Comparison of ENCODE assay signal across 8 mouse cellular contexts in genomic region chr14:13960079-13960478, GRCm38 (mm10). TPM values are rescaled to one million over a fixed set of nuclear protein-coding genes. Genes with fewer than 3 reads are reported as not detected.
DNase-seq lines count a peak whose midpoint lies in the region; ATAC-seq and TF ChIP-seq lines count a peak whose summit lies in the region.

No protein-coding gene starts in this region.

- peaks cover 16% of the 10 kb centered on the region for H3K4me1 ChIP-seq in bone marrow macrophage, adult 2 months (ENCODE audit: control insufficient read depth, insufficient read depth, low read length)
- peaks cover 3% of the 10 kb centered on the region for H3K4me1 ChIP-seq in embryonic fibroblast, embryonic 13.5 days (ENCODE audit: control insufficient read depth, insufficient read depth, low read length)
- peaks cover 14% of the 10 kb centered on the region; the same call in 1 of the 2 replicates for H3K4me1 ChIP-seq in hindbrain, embryonic 14.5 days (replicated peaks; ENCODE audit: control insufficient read depth, insufficient read depth, low read length)
- H3K4me1 ChIP-seq in liver, adult 2 months (ENCODE audit: control insufficient read depth, insufficient read depth, low read length), result peaks cover 10% of the 10 kb centered on the region
- H3K4me1 ChIP-seq in midbrain, embryonic 16.5 days (ENCODE audit: control insufficient read depth, insufficient read depth, low read length), result peaks cover 20% of the 10 kb centered on the region

- under 1% methylated on average over 9 of the region's 9 CpGs for WGBS in hindbrain, embryonic 14.5 days
- WGBS in liver, adult 2 months, result 3% methylated on average over 9 of the region's 9 CpGs
- WGBS in midbrain, embryonic 16.5 days, result 1% methylated on average over 9 of the region's 9 CpGs

- no peak for TF ChIP-seq CTCF in gastrocnemius, adult 2 months (IDR thresholded peaks at IDR 0.05)
- no peak for TF ChIP-seq CTCF in bone marrow macrophage, adult 2 months (IDR thresholded peaks at IDR 0.05; ENCODE audit: low read depth, low read length)
- no peak for TF ChIP-seq CTCF in embryonic fibroblast, embryonic 13.5 days (IDR thresholded peaks at IDR 0.05; ENCODE audit: borderline replicate concordance, insufficient read depth, low read length)
- no peak for TF ChIP-seq CTCF in liver, adult 2 months (IDR thresholded peaks at IDR 0.05; ENCODE audit: low read depth, low read length)

- peak overlapping the region; percentile 95 for H3K27ac ChIP-seq in gastrocnemius, adult 2 months
- no peak overlapping the region for H3K27ac ChIP-seq in bone marrow macrophage, adult 2 months (ENCODE audit: insufficient read depth, low read depth, low read length)
- no peak overlapping the region for H3K27ac ChIP-seq in embryonic fibroblast, embryonic 13.5 days (ENCODE audit: insufficient read depth, low read length)
- H3K27ac ChIP-seq in hindbrain, embryonic 14.5 days, result peak overlapping the region; percentile 93
- no peak overlapping the region for H3K27ac ChIP-seq in liver, adult 2 months (replicated peaks; ENCODE audit: insufficient read depth, low read depth, low read length)
- H3K27ac ChIP-seq in midbrain, embryonic 16.5 days (ENCODE audit: low read length), result peak overlapping the region; percentile 88

- peak overlapping the region; percentile 96 for H3K9ac ChIP-seq in hindbrain, embryonic 14.5 days
- H3K9ac ChIP-seq in liver, adult 2 months (ENCODE audit: low read depth, low read length), result peak overlapping the region; percentile 99
- H3K9ac ChIP-seq in midbrain, embryonic 16.5 days (ENCODE audit: low read depth, low read length), result peak overlapping the region; percentile 98

- H3K79me2 ChIP-seq in liver, adult 2 months (ENCODE audit: control insufficient read depth, insufficient read depth, low read length), result peaks cover 8% of the 10 kb centered on the region

- TF ChIP-seq POLR2A in bone marrow macrophage, adult 2 months (IDR thresholded peaks at IDR 0.05; ENCODE audit: borderline replicate concordance, low read depth, low read length), result no peak
- no peak for TF ChIP-seq POLR2A in embryonic fibroblast, embryonic 13.5 days (IDR thresholded peaks at IDR 0.05; ENCODE audit: low read depth, low read length)
- no peak for TF ChIP-seq POLR2A in liver, adult 2 months (IDR thresholded peaks at IDR 0.05; ENCODE audit: extremely low read depth, insufficient read depth, low read length)

- peak; percentile 28 for DNase-seq in gastrocnemius, adult 2 months
- no peak for DNase-seq in gastrocnemius, adult 18-20 months (ENCODE audit: low spot score)
- DNase-seq in hindbrain, embryonic 14.5 days (ENCODE audit: low spot score), result no peak
- no peak for DNase-seq in liver, adult 2 months (ENCODE audit: extremely low read depth, low read depth, low spot score)
- DNase-seq in testis, postnatal 14 days (ENCODE audit: low spot score), result peak; percentile 17

- H3K27me3 ChIP-seq in hindbrain, embryonic 14.5 days (ENCODE audit: control insufficient read depth, insufficient read depth, low read length), result no peaks in the 10 kb centered on the region
- no peaks in the 10 kb centered on the region for H3K27me3 ChIP-seq in liver, adult 2 months (ENCODE audit: control insufficient read depth, insufficient read depth, low read length)
- no peaks in the 10 kb centered on the region for H3K27me3 ChIP-seq in midbrain, embryonic 16.5 days (ENCODE audit: control insufficient read depth, insufficient read depth, low read depth, low read length)

- H3K36me3 ChIP-seq in hindbrain, embryonic 14.5 days (replicated peaks; ENCODE audit: control insufficient read depth, insufficient read depth), result 0 out of 2 replicates have a peak, but pooled peaks cover 5% of the 10 kb centered on the region
- peaks cover 4% of the 10 kb centered on the region; the same call in 1 of the 2 replicates for H3K36me3 ChIP-seq in liver, adult 2 months (ENCODE audit: control insufficient read depth, insufficient read depth, low read length)
- no peaks in the 10 kb centered on the region for H3K36me3 ChIP-seq in midbrain, embryonic 16.5 days (ENCODE audit: control insufficient read depth, insufficient read depth, low read length)

- peak overlapping the region; percentile 97 for H3K4me3 ChIP-seq in gastrocnemius, adult 2 months
- H3K4me3 ChIP-seq in bone marrow macrophage, adult 2 months (ENCODE audit: insufficient read depth, low read length), result peak overlapping the region; percentile 89
- H3K4me3 ChIP-seq in embryonic fibroblast, embryonic 13.5 days (ENCODE audit: insufficient read depth, low read length), result peak overlapping the region; percentile 90
- H3K4me3 ChIP-seq in hindbrain, embryonic 14.5 days (replicated peaks; ENCODE audit: low read length), result peak overlapping the region; percentile 92
- peak overlapping the region; percentile 75 for H3K4me3 ChIP-seq in liver, adult 2 months (ENCODE audit: insufficient read depth, low read depth, low read length)
- H3K4me3 ChIP-seq in midbrain, embryonic 16.5 days (ENCODE audit: low read depth, low read length), result peak overlapping the region; percentile 98

- no peaks in the 10 kb centered on the region for H3K9me3 ChIP-seq in hindbrain, embryonic 14.5 days (ENCODE audit: control insufficient read depth, low read length)
- no peaks in the 10 kb centered on the region for H3K9me3 ChIP-seq in midbrain, embryonic 16.5 days (replicated peaks; ENCODE audit: control insufficient read depth, low read length, poor library complexity, severe bottlenecking)

- intact Hi-C loops in gastrocnemius, adult 2 months (cut with DNase I), result loop anchor here (5.0 kb wide), 3 partner anchors 52 to 162 kb away; partner anchors contain the start of gene Psmd6

- peak; percentile 52; the same call in 1 of the 2 replicates for ATAC-seq in hindbrain, embryonic 14.5 days (ENCODE audit: low FRiP score)
- peak; percentile 51; the same call in 1 of the 2 replicates for ATAC-seq in midbrain, embryonic 16.5 days

- peak overlapping the region; percentile 60 for H3K4me2 ChIP-seq in hindbrain, embryonic 14.5 days (replicated peaks)
- peak overlapping the region; percentile 74 for H3K4me2 ChIP-seq in midbrain, embryonic 16.5 days (ENCODE audit: low read length)

RNA-seq across cellular contexts. Expression of gene Atxn7, which starts 1.2 kb away (rescaled TPM):
- total RNA-seq in gastrocnemius, adult 2 months (2021), result 10 to 100 TPM; 18.1 to 20.5 TPM
- 10 to 100 TPM; 20.4 to 23.3 TPM for total RNA-seq in gastrocnemius, adult 18-20 months (2021)
- 18.9 and 19.9 TPM in 2 replicates for polyA plus RNA-seq in bone marrow macrophage, adult 2 months (2012; ENCODE audit: insufficient read depth, insufficient read length, missing spikeins)
- polyA plus RNA-seq in embryonic fibroblast, embryonic 13.5 days (2011; ENCODE audit: insufficient read length, low read depth, missing spikeins), result 11.9 and 14.2 TPM in 2 replicates
- 5.0 and 5.1 TPM in 2 replicates for polyA plus RNA-seq in hindbrain, embryonic 14.5 days (2014; fragmentation: Nextera tagmentation; extraction: Ambion mirVana)
- total RNA-seq in liver, adult 2 months (2014; rRNA removed), result 13.2 and 14.9 TPM in 2 replicates
- 14.2 and 16.8 TPM in 2 replicates for polyA plus RNA-seq in liver, adult 2 months (2012; rRNA removed)
- polyA plus RNA-seq in midbrain, embryonic 16.5 days (2015; fragmentation: Nextera tagmentation; extraction: Ambion mirVana), result 2.9 and 3.4 TPM in 2 replicates

RNA-seq across cellular contexts. Expression of gene Thoc7, which starts 1.6 kb away (rescaled TPM):
- 100 to 1,000 TPM; 125 to 155 TPM for total RNA-seq in gastrocnemius, adult 2 months (2021)
- total RNA-seq in gastrocnemius, adult 18-20 months (2021), result 100 to 1,000 TPM; 120 to 140 TPM
- 59.7 and 64.2 TPM in 2 replicates for polyA plus RNA-seq in bone marrow macrophage, adult 2 months (2012; ENCODE audit: insufficient read depth, insufficient read length, missing spikeins)
- polyA plus RNA-seq in embryonic fibroblast, embryonic 13.5 days (2011; ENCODE audit: insufficient read length, low read depth, missing spikeins), result 118 and 128 TPM in 2 replicates
- 197 and 201 TPM in 2 replicates for polyA plus RNA-seq in hindbrain, embryonic 14.5 days (2014; fragmentation: Nextera tagmentation; extraction: Ambion mirVana)
- total RNA-seq in liver, adult 2 months (2014; rRNA removed), result 41.5 and 53.3 TPM in 2 replicates
- polyA plus RNA-seq in liver, adult 2 months (2012; rRNA removed), result 13.8 and 16.5 TPM in 2 replicates
- polyA plus RNA-seq in midbrain, embryonic 16.5 days (2015; fragmentation: Nextera tagmentation; extraction: Ambion mirVana), result 147 and 153 TPM in 2 replicates

RNA-seq across cellular contexts. Expression of gene Gm281, which starts 45.8 kb away (rescaled TPM):
- total RNA-seq in gastrocnemius, adult 2 months (2021), result not detected
- not detected for total RNA-seq in gastrocnemius, adult 18-20 months (2021)
- not detected in 2 replicates for polyA plus RNA-seq in bone marrow macrophage, adult 2 months (2012; ENCODE audit: insufficient read depth, insufficient read length, missing spikeins)
- not detected in 2 replicates for polyA plus RNA-seq in embryonic fibroblast, embryonic 13.5 days (2011; ENCODE audit: insufficient read length, low read depth, missing spikeins)
- polyA plus RNA-seq in hindbrain, embryonic 14.5 days (2014; fragmentation: Nextera tagmentation; extraction: Ambion mirVana), result 0.08 TPM in 1 of 2 replicates, not detected in the other
- total RNA-seq in liver, adult 2 months (2014; rRNA removed), result not detected in 2 replicates
- polyA plus RNA-seq in liver, adult 2 months (2012; rRNA removed), result not detected in 2 replicates
- polyA plus RNA-seq in midbrain, embryonic 16.5 days (2015; fragmentation: Nextera tagmentation; extraction: Ambion mirVana), result not detected in 2 replicates

Comparison
In these comparisons a context has a peak if more than half of its experiments do, and no peak if none do; other contexts are left out.
1. DNase-seq: peak in gastrocnemius, adult 2 months (single experiment) and testis, postnatal 14 days (single experiment); none in gastrocnemius, adult 18-20 months (single experiment), hindbrain, embryonic 14.5 days (single experiment) and liver, adult 2 months (single experiment).
2. H3K27ac ChIP-seq: peak in gastrocnemius, adult 2 months (single experiment), hindbrain, embryonic 14.5 days (single experiment) and midbrain, embryonic 16.5 days (single experiment); none in bone marrow macrophage, adult 2 months (single experiment), embryonic fibroblast, embryonic 13.5 days (single experiment) and liver, adult 2 months (single experiment).
3. Peak in every context shown above with its lines, with median percentiles within 50 percentile points of each other: H3K4me3 ChIP-seq and H3K9ac ChIP-seq.